Mouse (Mus musculus) layer of hippocampus, adult 11-12 months (tissue): ENCODE results near the gene Eipr1.

Experiments used
- DNase-seq: peaks from one replicate; pipeline ENCODE4 v3.0.0; 2022; ENCODE audit warnings: low spot score

The Eipr1 gene

GRCm38 (mm10) chr12:28775627-28776026 lies 24.0 kb downstream of the Eipr1 start:
- no peak for DNase-seq

DNA sequence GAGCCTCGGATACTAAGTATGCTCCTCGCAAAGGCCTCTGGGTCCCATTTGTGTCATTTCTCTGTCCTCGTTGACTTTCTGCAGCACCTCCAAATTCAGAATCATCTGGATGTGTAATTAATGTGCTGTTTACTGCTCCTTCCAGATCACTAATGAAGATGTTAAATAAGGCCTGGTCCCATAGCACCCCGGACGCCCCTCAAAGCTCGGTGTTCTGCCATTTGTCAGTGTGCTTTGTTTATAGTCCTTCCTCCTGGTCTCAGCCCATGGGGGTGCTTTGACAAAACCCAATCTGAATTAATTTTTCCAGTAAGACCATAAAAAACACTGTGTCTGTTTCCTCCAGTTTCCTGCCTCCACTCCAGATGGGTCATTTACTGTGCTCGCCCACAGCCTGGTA lies 28.6 kb downstream of the Eipr1 start:
- no peak for DNase-seq

DNA sequence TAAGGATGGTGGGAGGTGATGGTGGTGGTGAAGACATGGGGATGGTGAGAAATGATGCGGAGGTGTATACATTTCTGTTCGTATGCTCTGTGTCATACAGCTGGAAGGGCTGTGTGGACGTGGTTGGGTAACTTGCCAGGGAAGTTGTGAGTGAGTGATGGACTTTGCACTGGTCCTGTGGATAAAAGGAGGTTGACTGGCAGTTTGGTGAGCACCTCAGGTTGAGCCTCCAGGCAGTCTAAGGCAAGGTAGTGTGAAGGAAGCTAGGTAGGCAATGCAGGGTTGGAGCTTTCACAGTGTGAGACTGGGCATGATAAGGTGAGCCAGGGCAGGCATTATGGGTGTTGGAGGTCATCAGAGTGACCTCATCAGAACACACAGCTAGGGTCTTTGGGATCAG lies 31.0 kb downstream of the Eipr1 start:
- no peak for DNase-seq

- DNase-seq = peak; percentile 35
Observed at GRCm38 (mm10) chr12:28784355-28784754, 32.8 kb downstream of the Eipr1 start.

GRCm38 (mm10) chr12:28784864-28785263 lies 33.3 kb downstream of the Eipr1 start:
- no peak for DNase-seq

DNA sequence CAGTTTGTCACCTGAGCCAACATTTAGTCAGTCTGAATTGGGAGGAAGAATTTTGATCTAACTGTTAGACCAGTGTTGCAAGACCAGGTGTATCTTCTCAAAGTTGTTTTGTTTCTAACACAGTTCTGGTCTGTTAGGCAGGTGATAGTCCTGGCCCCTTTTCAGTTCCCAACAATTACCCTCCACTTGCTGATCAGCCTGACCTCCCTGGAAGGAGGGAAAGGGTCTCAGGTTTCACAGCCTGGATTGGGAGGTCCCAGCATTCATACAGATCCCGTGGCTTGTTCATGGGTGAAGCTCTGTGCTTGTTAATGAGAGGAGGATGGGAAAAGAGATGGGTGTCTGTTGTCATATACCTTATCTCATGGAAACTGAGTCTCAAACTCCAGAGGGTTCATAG lies 33.7 kb downstream of the Eipr1 start:
- DNase-seq = no peak

DNA sequence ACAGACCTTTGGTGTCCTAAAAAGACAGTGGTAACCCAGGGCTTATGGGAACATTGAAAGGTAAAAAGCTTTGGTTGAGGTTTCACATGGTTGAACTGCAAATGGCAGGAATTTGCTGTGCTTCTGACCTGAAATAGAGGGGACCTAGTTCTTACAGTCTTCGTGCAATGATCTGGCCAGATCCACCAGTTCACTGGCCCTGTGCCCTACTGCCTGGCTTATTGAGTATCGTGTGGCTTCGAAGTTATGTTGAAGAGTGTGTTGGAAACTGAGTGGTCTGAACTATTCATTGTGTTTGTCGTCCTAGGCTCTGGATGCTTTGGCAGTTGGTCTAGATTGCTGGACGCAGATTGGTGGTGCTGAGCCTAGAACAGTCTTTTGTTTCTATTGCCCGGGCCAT lies 34.7 kb downstream of the Eipr1 start:
- DNase-seq = no peak

DNA sequence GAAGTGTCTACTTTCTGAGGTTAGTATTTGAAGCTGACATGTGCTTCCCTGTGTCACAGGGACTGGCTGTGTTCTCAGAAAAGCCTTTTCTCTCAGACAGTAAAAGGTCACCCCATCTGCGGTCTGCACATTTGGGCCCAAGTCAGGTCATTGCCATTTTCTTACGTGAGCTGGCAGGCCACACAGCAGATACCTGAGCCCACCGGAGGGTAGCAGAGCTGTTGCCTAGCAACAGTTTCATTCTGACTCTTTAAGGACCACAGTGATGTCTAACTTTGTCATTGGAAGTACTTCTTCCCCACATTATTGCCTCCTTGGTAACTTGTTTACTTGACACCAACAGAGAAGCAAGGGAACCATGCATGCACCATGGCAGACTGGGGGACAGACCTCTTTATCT lies 41.0 kb downstream of the Eipr1 start:
- DNase-seq = no peak

DNA sequence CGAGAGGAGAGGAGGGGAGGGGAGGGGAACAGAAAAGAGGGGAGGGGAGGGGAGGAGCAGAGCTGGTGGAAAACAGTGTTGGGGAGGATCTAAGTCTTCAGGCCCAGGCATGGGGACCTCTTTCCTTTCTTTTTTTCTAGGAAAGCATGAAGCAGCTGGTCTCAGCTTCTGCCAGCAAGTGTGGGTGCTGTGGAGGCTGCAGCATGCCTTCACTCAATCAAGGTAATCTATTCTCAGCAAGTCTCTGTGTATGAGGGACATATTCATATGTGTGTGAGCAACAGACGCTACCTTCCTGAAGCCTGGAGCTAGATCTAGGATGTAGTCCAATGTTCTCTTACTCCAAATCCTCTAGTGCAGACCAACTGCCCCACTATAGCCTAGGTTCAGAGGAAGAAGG lies 42.1 kb downstream of the Eipr1 start:
- DNase-seq = peak; percentile 40

GRCm38 (mm10) chr12:28795041-28795440 lies 43.4 kb downstream of the Eipr1 start:
- DNase-seq = peak; percentile 37

DNA sequence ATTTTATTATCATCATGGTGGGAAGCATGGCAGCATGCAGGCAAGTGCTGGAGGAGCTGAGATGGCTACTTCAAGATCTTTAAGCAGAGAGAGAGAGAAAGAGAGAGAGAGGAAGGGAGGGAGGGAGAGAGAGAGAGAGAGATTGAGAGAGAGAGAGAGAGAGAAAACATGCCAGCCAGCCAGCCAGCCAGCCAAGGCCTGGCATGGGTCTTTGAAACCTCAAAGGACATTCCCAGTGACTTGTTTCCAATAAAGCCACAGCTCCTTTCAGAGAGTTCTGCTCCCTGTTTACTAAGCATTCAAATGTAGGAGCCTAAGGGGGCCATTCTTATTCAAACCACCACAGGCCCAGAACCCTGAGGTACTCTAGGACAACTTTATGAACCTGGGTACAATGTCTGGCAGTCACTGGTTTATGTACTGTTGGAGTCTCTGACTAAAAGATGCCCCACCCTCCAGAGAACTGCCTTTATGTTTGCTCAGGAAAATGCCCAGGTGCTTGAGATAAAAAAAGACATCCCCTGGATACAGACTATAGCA lies 45.3 kb downstream of the Eipr1 start:
- DNase-seq = no peak

- DNase-seq = no peak
Observed at GRCm38 (mm10) chr12:28799798-28800411, 48.3 kb downstream of the Eipr1 start.

DNA sequence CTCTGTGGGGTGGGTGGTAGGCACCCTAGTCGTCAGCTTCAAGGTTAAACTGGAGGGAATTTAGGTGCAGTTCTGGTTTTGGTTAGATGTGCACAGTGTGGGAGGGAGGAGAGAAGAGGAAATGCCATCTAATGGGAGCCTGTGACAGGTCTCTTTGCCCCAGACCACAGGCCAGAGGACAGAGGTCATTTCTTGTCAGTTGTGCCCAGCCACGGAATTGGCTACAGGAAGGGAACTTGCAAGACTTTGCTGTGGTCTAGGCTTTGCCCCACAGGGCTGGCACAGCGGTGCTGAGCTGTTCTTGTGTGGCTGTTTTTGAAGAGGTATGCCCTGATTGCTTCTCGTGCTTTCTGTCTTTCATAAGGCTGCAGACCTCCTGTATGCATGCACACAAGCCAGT lies 48.8 kb downstream of the Eipr1 start:
- DNase-seq = no peak

DNA sequence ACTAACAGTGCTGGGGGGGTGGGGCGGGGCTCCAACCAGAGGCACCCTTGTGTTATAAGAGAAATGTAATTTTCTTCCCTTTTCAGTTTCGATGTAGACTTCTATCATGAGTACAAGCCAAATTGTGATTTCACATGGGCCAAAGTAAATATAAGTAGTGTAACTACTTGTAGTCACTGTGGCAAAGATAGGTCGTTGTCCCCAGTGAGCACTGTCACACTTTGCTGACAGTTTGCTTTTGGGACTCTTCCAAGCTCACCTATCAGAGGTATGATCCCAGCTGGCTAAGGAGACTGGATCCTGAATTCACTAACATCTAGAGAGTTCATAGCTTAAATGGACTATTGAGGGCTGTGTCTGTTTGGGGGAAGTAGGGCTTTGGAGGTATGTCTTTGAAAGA lies 49.3 kb downstream of the Eipr1 start:
- no peak for DNase-seq

- DNase-seq = no peak
Observed at GRCm38 (mm10) chr12:28801731-28802130, 50.1 kb downstream of the Eipr1 start.

DNA sequence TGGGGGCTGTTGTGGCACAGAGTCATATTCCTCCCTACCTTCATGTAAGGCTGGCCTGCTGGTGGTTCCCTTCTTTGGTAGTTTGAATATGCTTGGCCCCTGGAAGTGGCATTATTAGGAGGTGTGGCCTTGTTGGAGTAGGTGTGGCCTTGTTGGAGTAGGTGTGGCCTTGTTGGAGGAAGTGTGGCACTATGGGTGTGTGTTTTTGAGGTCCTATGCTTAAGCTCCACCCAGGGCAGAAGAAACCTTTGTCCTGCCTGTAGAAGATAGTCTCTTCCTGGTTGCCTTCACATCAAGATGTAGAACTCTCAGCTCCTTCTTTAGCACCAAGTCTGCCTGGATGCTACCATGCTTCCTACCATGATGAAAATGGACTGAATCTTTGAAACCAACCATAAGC lies 51.4 kb downstream of the Eipr1 start:
- DNase-seq = no peak

DNA sequence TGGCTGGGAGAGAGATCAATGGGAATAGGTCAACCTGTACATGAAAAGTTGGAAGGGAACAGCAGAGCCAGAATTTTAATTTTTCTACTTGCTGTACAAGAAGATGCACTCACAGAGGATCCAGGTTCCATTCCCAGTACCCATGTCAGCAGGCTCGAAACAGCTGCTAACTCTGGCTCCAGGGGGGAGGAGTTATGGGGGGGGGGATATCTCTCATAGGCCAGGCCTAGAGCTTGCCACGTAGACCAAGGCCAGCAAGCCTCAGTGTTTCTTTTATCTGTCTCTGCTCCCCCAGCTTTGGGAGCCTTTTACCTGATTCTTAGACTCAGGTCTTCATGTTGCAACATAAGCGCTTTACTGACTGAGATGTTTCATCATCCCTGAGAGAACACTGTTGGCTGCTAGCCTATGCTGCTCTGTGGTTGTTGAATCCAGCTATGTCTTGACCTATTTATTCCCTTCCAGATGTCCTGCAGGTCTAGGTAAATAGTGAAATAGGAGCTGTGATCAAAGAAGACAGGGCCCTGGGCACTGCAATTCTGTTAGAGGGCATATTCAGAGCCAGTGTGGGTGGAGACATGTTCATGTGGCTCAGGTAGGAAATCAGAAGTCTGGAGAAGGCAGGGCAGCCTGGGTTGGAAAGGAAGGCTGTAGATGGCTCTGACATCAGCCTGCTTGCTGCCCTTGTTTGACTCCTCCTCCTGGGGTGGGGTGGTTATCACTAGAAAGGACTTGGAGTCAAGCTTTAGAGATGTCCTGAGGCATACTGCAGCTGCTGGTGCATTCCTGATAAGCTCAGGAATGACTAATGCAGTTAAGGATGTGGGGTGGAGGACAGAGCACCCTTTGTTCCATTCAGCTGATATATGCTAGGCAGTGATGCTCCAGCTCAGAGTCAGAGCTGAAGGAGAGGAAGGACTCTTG lies 53.2 kb downstream of the Eipr1 start:
- no peak for DNase-seq

GRCm38 (mm10) chr12:28808786-28809375 lies 57.3 kb downstream of the Eipr1 start:
- DNase-seq = no peak

GRCm38 (mm10) chr12:28809756-28810337 lies 58.2 kb downstream of the Eipr1 start:
- DNase-seq = no peak

DNA sequence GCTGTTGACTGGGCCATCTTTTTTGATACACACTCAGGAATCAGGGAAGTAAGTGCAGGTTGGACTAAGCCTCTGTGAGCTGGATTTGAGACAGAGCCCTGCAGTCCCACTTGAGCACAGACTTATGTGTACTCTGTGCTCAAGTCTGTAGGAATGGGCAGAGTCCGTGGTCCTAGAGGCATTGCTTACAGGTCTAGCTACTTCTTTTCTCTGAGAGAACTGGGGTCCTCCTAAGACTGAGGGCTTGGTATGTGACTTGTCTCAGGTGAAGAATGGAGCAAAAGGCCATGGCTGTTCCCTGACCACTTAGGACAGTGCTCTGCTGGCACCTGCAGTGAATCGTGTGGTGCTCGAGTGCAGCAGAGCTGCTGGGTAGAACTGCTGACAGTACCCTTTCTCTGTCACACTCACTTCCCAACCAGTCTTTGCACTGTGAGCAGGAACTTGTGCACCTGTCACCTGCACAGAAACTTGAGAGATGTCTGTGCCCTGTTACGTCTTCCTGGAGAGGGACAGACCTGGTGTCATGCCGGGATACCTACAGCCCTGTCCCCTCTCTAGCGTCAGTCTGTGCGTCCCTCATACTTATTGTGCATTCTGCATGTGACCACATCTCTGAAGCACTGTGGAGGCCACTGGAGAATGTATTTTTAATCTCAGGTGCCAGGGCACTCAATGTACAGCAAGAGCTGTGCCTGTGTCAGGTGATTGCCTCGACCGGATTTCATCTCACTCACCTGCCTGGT lies 65.3 kb downstream of the Eipr1 start:
- DNase-seq = no peak

DNA sequence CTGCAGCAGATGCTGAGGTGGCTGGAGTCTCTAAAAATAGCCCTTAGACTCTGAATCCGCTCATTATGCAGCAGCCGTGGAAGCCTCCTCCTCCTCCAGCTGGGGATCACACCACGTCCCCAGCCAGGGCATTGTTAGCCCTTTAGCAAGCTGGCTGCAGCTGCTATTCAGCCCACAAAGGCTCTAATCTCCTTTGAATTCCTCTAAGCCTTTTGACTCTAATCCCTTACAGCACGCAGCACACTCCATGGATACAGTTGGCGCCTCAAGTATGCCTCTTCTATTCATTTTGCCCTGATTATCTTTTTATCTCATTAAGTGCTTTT lies 65.8 kb downstream of the Eipr1 start:
- DNase-seq = peak; percentile 54

- DNase-seq = no peak
Observed at GRCm38 (mm10) chr12:28817891-28818290, 66.3 kb downstream of the Eipr1 start.
